Mouse (Mus musculus): ENCODE measurements around the gene Tmem30c.
A peak's percentile ranks its signal among the peaks of the same experiment; 100 is the strongest.

Tmem30c gene

GRCm38 (mm10) chr16:57231089-57231936 lies 61.4 kb downstream of the Tmem30c start, which contains the start of gene Tbc1d23:
Gene Tbc1d23, minus strand, starts transcription at chr16:57231504.
- DNase-seq, result peak; percentile 98

- no peak for DNase-seq
Measured at GRCm38 (mm10) chr16:57226444-57226843, 66.2 kb downstream of the Tmem30c start.

- DNase-seq, result no peak
Measured at GRCm38 (mm10) chr16:57220361-57220760, 72.3 kb downstream of the Tmem30c start.

All from layer of hippocampus, adult 9-11 months (tissue).